Mouse (Mus musculus) thymus, postnatal 10 days (tissue): ENCODE results near the gene Terf2.
"Not testable (repeated sequence)": the region's sequence is repeated elsewhere in the genome, so short reads cannot be mapped to it uniquely, and the experiment has no call there.

Experiments used
- DNase-seq, 2 experiments: peaks; one replicate each; pipeline ENCODE4 v3.0.0; 2021; ENCODE audit warnings: low spot score in 2 of 2

Gene Terf2

GRCm38 (mm10) chr8:107062613-107063012, 33.7 kb downstream of the Terf2 start:
- DNase-seq, result no peak

- DNase-seq, result no peak
These were observed 39.4 kb downstream of the Terf2 start for GRCm38 (mm10) chr8:107056973-107057369.

- peak; percentile 89 to 90 for DNase-seq
These were observed 40.0 kb downstream of the Terf2 start, which contains the start of the genes Cog8 and Nip7 for GRCm38 (mm10) chr8:107056076-107056972. TSS of gene Cog8 (minus strand) at chr8:107056689. TSS of gene Nip7 (plus strand) at chr8:107056877.

- DNase-seq, result no peak
These were observed 44.3 kb downstream of the Terf2 start for GRCm38 (mm10) chr8:107052046-107052445.

GRCm38 (mm10) chr8:107049480-107049879, 46.9 kb downstream of the Terf2 start:
- no peak for DNase-seq

- DNase-seq, result peak; percentile 67 to 76
These were observed 48.0 kb downstream of the Terf2 start, which contains the start of gene Pdf for GRCm38 (mm10) chr8:107048061-107048941. TSS of gene Pdf (minus strand) at chr8:107048614.

- no peak for DNase-seq
These were observed 49.4 kb downstream of the Terf2 start for GRCm38 (mm10) chr8:107046976-107047375.

- DNase-seq, result no peak
These were observed 50.9 kb downstream of the Terf2 start for GRCm38 (mm10) chr8:107045478-107045877.

- DNase-seq, result no peak
These were observed 55.7 kb downstream of the Terf2 start for GRCm38 (mm10) chr8:107040632-107041031.

GRCm38 (mm10) chr8:107036626-107037025, 59.7 kb downstream of the Terf2 start:
- no peak for DNase-seq

GRCm38 (mm10) chr8:107035641-107036040, 60.7 kb downstream of the Terf2 start:
- DNase-seq, result no peak

GRCm38 (mm10) chr8:107033609-107034008, 62.7 kb downstream of the Terf2 start:
- not testable (repeated sequence) for DNase-seq

- DNase-seq, result no peak
These were observed 64.7 kb downstream of the Terf2 start for GRCm38 (mm10) chr8:107031577-107032090.

GRCm38 (mm10) chr8:107030650-107031576, 65.4 kb downstream of the Terf2 start, which contains the start of gene Vps4a:
TSS of gene Vps4a (plus strand) at chr8:107031222.
- DNase-seq, result peak; percentile 90 to 97

GRCm38 (mm10) chr8:107030058-107030457, 66.3 kb downstream of the Terf2 start:
- no peak for DNase-seq

- no peak for DNase-seq
These were observed 67.0 kb downstream of the Terf2 start for GRCm38 (mm10) chr8:107029310-107029709.

GRCm38 (mm10) chr8:107023479-107023878, 72.9 kb downstream of the Terf2 start:
- DNase-seq, result no peak
